Mouse (Mus musculus) hindbrain, embryonic 11.5 days (tissue): ENCODE data around the gene Neurl2. TPM values are rescaled to one million over a fixed set of nuclear protein-coding genes. Genes with fewer than 3 reads are reported as not detected.

Experiments
- polyA plus RNA-seq: library from polyadenylated mRNA; unstranded; fragments of >200 nt; fragmentation: Nextera tagmentation; extraction: Ambion mirVana; gene quantifications from 2 replicates; pipeline ENCODE4 v1.2.1, GENCODE M21; 2014

Gene Neurl2
- polyA plus RNA-seq, 1 experiment from 2014 or later = 3.0 TPM

Other genes starting within 250 kb of the Neurl2 start
- gene Wfdc6a, start 248.0 kb downstream of the Neurl2 start, polyA plus RNA-seq = not detected in 2 replicates
- not detected in 2 replicates for gene Eppin, start 239.9 kb downstream of the Neurl2 start, polyA plus RNA-seq
- not detected in 2 replicates for gene Wfdc6b, start 219.9 kb downstream of the Neurl2 start, polyA plus RNA-seq
- gene Wfdc8, start 219.8 kb downstream of the Neurl2 start, polyA plus RNA-seq = not detected in 2 replicates
- gene Wfdc16, start 194.7 kb downstream of the Neurl2 start, polyA plus RNA-seq = not detected in 2 replicates
- not detected in 2 replicates for gene Wfdc10, start 177.4 kb downstream of the Neurl2 start, polyA plus RNA-seq
- gene Wfdc9, start 176.9 kb downstream of the Neurl2 start, polyA plus RNA-seq = not detected in 2 replicates
- gene Wfdc11, start 159.4 kb downstream of the Neurl2 start, polyA plus RNA-seq = not detected in 2 replicates
- 0.24 TPM in 1 of 2 replicates, not detected in the other for gene Wfdc13, start 148.3 kb downstream of the Neurl2 start, polyA plus RNA-seq
- not detected in 2 replicates for gene Spint4, start 135.0 kb downstream of the Neurl2 start, polyA plus RNA-seq
- not detected in 2 replicates for gene Spint5, start 118.2 kb downstream of the Neurl2 start, polyA plus RNA-seq
- gene Wfdc3, start 87.5 kb downstream of the Neurl2 start, polyA plus RNA-seq = 0.53 and 1.0 TPM in 2 replicates
- gene Dnttip1, start 87.5 kb downstream of the Neurl2 start, polyA plus RNA-seq = 79.4 and 81.5 TPM in 2 replicates
- gene Ube2c, start 63.6 kb downstream of the Neurl2 start, polyA plus RNA-seq = 498 and 520 TPM in 2 replicates
- 4.8 and 7.1 TPM in 2 replicates for gene Tnnc2, start 53.5 kb downstream of the Neurl2 start, polyA plus RNA-seq
- 8.6 and 11.6 TPM in 2 replicates for gene Snx21, start 47.6 kb downstream of the Neurl2 start, polyA plus RNA-seq
- 11.9 and 12.8 TPM in 2 replicates for gene Acot8, start 28.6 kb downstream of the Neurl2 start, polyA plus RNA-seq
- 13.3 and 13.7 TPM in 2 replicates for gene Zswim3, start 28.4 kb downstream of the Neurl2 start, polyA plus RNA-seq
- 22.9 and 23.0 TPM in 2 replicates for gene Zswim1, start 10.8 kb downstream of the Neurl2 start, polyA plus RNA-seq
- not detected in 2 replicates for gene Spata25, start 4.9 kb downstream of the Neurl2 start, polyA plus RNA-seq
- gene Ctsa, start 583 bp downstream of the Neurl2 start, polyA plus RNA-seq = 85.7 and 92.0 TPM in 2 replicates
- 62.2 and 67.6 TPM in 2 replicates for gene Pltp, start 24.3 kb upstream of the Neurl2 start, polyA plus RNA-seq
- gene Pcif1, start 45.8 kb upstream of the Neurl2 start, polyA plus RNA-seq = 58.1 and 60.0 TPM in 2 replicates
- gene Zfp335, start 78.3 kb upstream of the Neurl2 start, polyA plus RNA-seq = 8.6 and 8.8 TPM in 2 replicates
- 1.3 TPM in 2 replicates for gene Mmp9, start 107.3 kb upstream of the Neurl2 start, polyA plus RNA-seq
- gene Slc12a5, start 127.3 kb upstream of the Neurl2 start, polyA plus RNA-seq = 7.4 and 7.5 TPM in 2 replicates
- gene Ncoa5, start 201.4 kb upstream of the Neurl2 start, polyA plus RNA-seq = 79.0 and 79.5 TPM in 2 replicates
- gene Cd40, start 222.2 kb upstream of the Neurl2 start, polyA plus RNA-seq = 4.6 and 4.9 TPM in 2 replicates